Mouse (Mus musculus) neural tube, embryonic 15.5 days (tissue): ENCODE data around the gene Daam1. TPM values are rescaled to one million over a fixed set of nuclear protein-coding genes. Genes with fewer than 3 reads are reported as not detected.

Source experiments
- ATAC-seq: fragments of 200-750 bp; cut with Nextera tagmentation; 2 replicates; pipeline ENCODE4 v1.8.0; 2017; ENCODE audit warnings: mild to moderate bottlenecking, moderate TSS enrichment, moderate library complexity; ENCODE audit not compliant: low FRiP score
- H3K27ac ChIP-seq: fragments of 300-500 bp; sonication (generic); replicated peaks from 2 replicates; pipeline ENCODE4 v1.5.1; 2015; ENCODE audit warnings: mild to moderate bottlenecking, inconsistent platforms
- H3K27me3 ChIP-seq: fragments of 300-500 bp; sonication (generic); replicated peaks from 2 replicates; pipeline ENCODE4 v1.6.1; 2015; ENCODE audit warnings: inconsistent platforms
- H3K36me3 ChIP-seq: fragments of 300-500 bp; sonication (generic); 2 replicates; pipeline ENCODE4 v1.6.1; 2015; ENCODE audit warnings: inconsistent platforms
- H3K4me1 ChIP-seq: fragments of 300-500 bp; sonication (generic); 2 replicates; pipeline ENCODE4 v1.6.1; 2015; ENCODE audit warnings: inconsistent platforms
- H3K4me2 ChIP-seq: fragments of 300-500 bp; sonication (generic); 2 replicates; pipeline ENCODE4 v1.6.1; 2015; ENCODE audit warnings: inconsistent platforms, mild to moderate bottlenecking, moderate library complexity
- H3K4me3 ChIP-seq: fragments of 300-500 bp; sonication (generic); replicated peaks from 2 replicates; pipeline ENCODE4 v1.5.1; 2015; ENCODE audit warnings: mild to moderate bottlenecking, inconsistent platforms
- H3K9ac ChIP-seq: fragments of 300-500 bp; sonication (generic); replicated peaks from 2 replicates; pipeline ENCODE4 v1.6.1; 2015; ENCODE audit warnings: mild to moderate bottlenecking, inconsistent platforms
- H3K9me3 ChIP-seq: fragments of 300-500 bp; sonication (generic); replicated peaks from 2 replicates; pipeline ENCODE4 v1.6.1; 2016; ENCODE audit warnings: inconsistent platforms
- WGBS: fragments of 180-500 bp; shearing (Covaris S2); methylation state at CpG from one replicate; pipeline ENCODE4 v1.1.7; 2015; ENCODE audit warnings: mixed read lengths; 5-methylcytosine and 5-hydroxymethylcytosine counted together
- polyA plus RNA-seq: library from polyadenylated mRNA; unstranded; fragments of >200 nt; fragmentation: Nextera tagmentation; extraction: Ambion mirVana; gene quantifications from 2 replicates; pipeline ENCODE4 v1.2.1, GENCODE M21; 2015

Gene Daam1
- polyA plus RNA-seq, 1 experiment from 2014 or later = 24.1 TPM

GRCm38 (mm10) chr12:71922827-71923381 is 92.0 kb downstream of the Daam1 start:
- Histone ChIP-seq H3K4me2 (no peak overlapping the region), H3K9me3 (no peaks in the 10 kb centered on the region), H3K9ac (no peak overlapping the region), H3K4me3 (no peak overlapping the region), H3K27me3 (no peaks in the 10 kb centered on the region), H3K27ac (no peak overlapping the region), H3K36me3 (peaks cover 4% of the 10 kb centered on the region; the same call in 1 of the 2 replicates), H3K4me1 (peaks cover 53% of the 10 kb centered on the region)
- no peak for ATAC-seq
- 50% methylated on average over 5 of the region's 5 CpGs for WGBS

GRCm38 (mm10) chr12:71924978-71925529 is 94.2 kb downstream of the Daam1 start:
- WGBS = 85% methylated on average over 9 of the region's 9 CpGs
- no peak overlapping the region for H3K27ac ChIP-seq
- H3K9ac ChIP-seq = no peak overlapping the region
- no peaks in the 10 kb centered on the region for H3K27me3 ChIP-seq
- ATAC-seq = no peak
- no peak overlapping the region for H3K4me3 ChIP-seq
- H3K9me3 ChIP-seq = no peaks in the 10 kb centered on the region
- no peaks in the 10 kb centered on the region for H3K36me3 ChIP-seq
- peaks cover 41% of the 10 kb centered on the region for H3K4me1 ChIP-seq
- no peak overlapping the region for H3K4me2 ChIP-seq

GRCm38 (mm10) chr12:71925990-71926700 is 95.3 kb downstream of the Daam1 start:
- ATAC-seq = no peak
- 45% methylated on average over 11 of the region's 11 CpGs for WGBS
- H3K27ac ChIP-seq = peak overlapping the region; percentile 54; the same call in 1 of the 2 replicates

GRCm38 (mm10) chr12:71928092-71928491 is 97.2 kb downstream of the Daam1 start:
- ATAC-seq = no peak

More at GRCm38 (mm10) chr12:71925990-71926700, 95.3 kb downstream of the Daam1 start:
- Histone ChIP-seq H3K27me3 (no peaks in the 10 kb centered on the region), H3K9me3 (no peaks in the 10 kb centered on the region), H3K4me1 (peaks cover 41% of the 10 kb centered on the region), H3K4me2 (no peak overlapping the region), H3K4me3 (no peak overlapping the region), H3K36me3 (no peaks in the 10 kb centered on the region), H3K9ac (no peak overlapping the region)

GRCm38 (mm10) chr12:71929876-71930275 is 99.0 kb downstream of the Daam1 start:
- H3K9ac ChIP-seq = no peak overlapping the region
- 72% methylated on average over 2 of the region's 2 CpGs for WGBS
- no peaks in the 10 kb centered on the region for H3K9me3 ChIP-seq
- no peak overlapping the region for H3K4me3 ChIP-seq
- no peak for ATAC-seq
- H3K4me2 ChIP-seq = no peak overlapping the region
- H3K27me3 ChIP-seq = no peaks in the 10 kb centered on the region
- H3K27ac ChIP-seq = no peak overlapping the region
- H3K36me3 ChIP-seq = no peaks in the 10 kb centered on the region
- H3K4me1 ChIP-seq = peaks cover 34% of the 10 kb centered on the region

More at GRCm38 (mm10) chr12:71928092-71928491, 97.2 kb downstream of the Daam1 start:
- H3K27ac ChIP-seq = no peak overlapping the region
- peaks cover 32% of the 10 kb centered on the region for H3K4me1 ChIP-seq
- 91% methylated on average over 6 of the region's 6 CpGs for WGBS
- H3K9ac ChIP-seq = no peak overlapping the region
- no peak overlapping the region for H3K4me3 ChIP-seq
- no peaks in the 10 kb centered on the region for H3K27me3 ChIP-seq
- no peaks in the 10 kb centered on the region for H3K9me3 ChIP-seq
- H3K36me3 ChIP-seq = no peaks in the 10 kb centered on the region
- H3K4me2 ChIP-seq = no peak overlapping the region

- no peaks in the 10 kb centered on the region for H3K27me3 ChIP-seq
- no peaks in the 10 kb centered on the region for H3K9me3 ChIP-seq
- H3K36me3 ChIP-seq = no peaks in the 10 kb centered on the region
- no peak overlapping the region for H3K9ac ChIP-seq
- H3K27ac ChIP-seq = no peak overlapping the region
- no peak for ATAC-seq
- H3K4me2 ChIP-seq = no peak overlapping the region
- peaks cover 10% of the 10 kb centered on the region for H3K4me1 ChIP-seq
- H3K4me3 ChIP-seq = no peak overlapping the region
- 86% methylated on average over 9 of the region's 9 CpGs for WGBS
These were observed 101.8 kb downstream of the Daam1 start for GRCm38 (mm10) chr12:71932433-71933386.

GRCm38 (mm10) chr12:71933989-71934645 is 103.2 kb downstream of the Daam1 start:
- no peak overlapping the region for H3K4me2 ChIP-seq
- 66% methylated on average over 6 of the region's 6 CpGs for WGBS
- no peak overlapping the region for H3K9ac ChIP-seq
- no peak overlapping the region for H3K4me3 ChIP-seq
- H3K9me3 ChIP-seq = no peaks in the 10 kb centered on the region
- H3K36me3 ChIP-seq = no peaks in the 10 kb centered on the region
- H3K27ac ChIP-seq = peak overlapping the region; percentile 43; the same call in 1 of the 2 replicates
- H3K27me3 ChIP-seq = no peaks in the 10 kb centered on the region
- ATAC-seq = no peak
- H3K4me1 ChIP-seq = peaks cover 10% of the 10 kb centered on the region

GRCm38 (mm10) chr12:71936636-71937035 is 105.8 kb downstream of the Daam1 start:
- no peak for ATAC-seq

GRCm38 (mm10) chr12:71938513-71938912 is 107.6 kb downstream of the Daam1 start:
- Histone ChIP-seq H3K4me3 (no peak overlapping the region), H3K9me3 (no peaks in the 10 kb centered on the region), H3K4me2 (no peak overlapping the region), H3K27ac (no peak overlapping the region), H3K4me1 (peaks cover 8% of the 10 kb centered on the region), H3K9ac (no peak overlapping the region), H3K27me3 (no peaks in the 10 kb centered on the region), H3K36me3 (no peaks in the 10 kb centered on the region)
- ATAC-seq = no peak
- 74% methylated on average over 5 of the region's 5 CpGs for WGBS

More at GRCm38 (mm10) chr12:71936636-71937035, 105.8 kb downstream of the Daam1 start:
- H3K9me3 ChIP-seq = no peaks in the 10 kb centered on the region
- peaks cover 10% of the 10 kb centered on the region for H3K4me1 ChIP-seq
- no peaks in the 10 kb centered on the region for H3K27me3 ChIP-seq
- WGBS = 91% methylated on average over 1 of the region's 1 CpGs
- H3K27ac ChIP-seq = no peak overlapping the region
- H3K4me3 ChIP-seq = no peak overlapping the region
- no peak overlapping the region for H3K4me2 ChIP-seq
- no peaks in the 10 kb centered on the region for H3K36me3 ChIP-seq
- no peak overlapping the region for H3K9ac ChIP-seq

- no peak overlapping the region for H3K4me3 ChIP-seq
- no peak overlapping the region for H3K27ac ChIP-seq
- H3K9me3 ChIP-seq = no peaks in the 10 kb centered on the region
- ATAC-seq = no peak
- H3K27me3 ChIP-seq = no peaks in the 10 kb centered on the region
- 94% methylated on average over 5 of the region's 5 CpGs for WGBS
- H3K9ac ChIP-seq = no peak overlapping the region
- H3K4me1 ChIP-seq = no peaks in the 10 kb centered on the region
- H3K36me3 ChIP-seq = peaks cover 18% of the 10 kb centered on the region
- H3K4me2 ChIP-seq = no peak overlapping the region
These were observed 110.4 kb downstream of the Daam1 start for GRCm38 (mm10) chr12:71941290-71941689.

- Histone ChIP-seq H3K4me3 (no peak overlapping the region), H3K4me1 (no peaks in the 10 kb centered on the region), H3K27me3 (no peaks in the 10 kb centered on the region), H3K9me3 (no peaks in the 10 kb centered on the region), H3K27ac (no peak overlapping the region), H3K36me3 (peaks cover 35% of the 10 kb centered on the region), H3K4me2 (no peak overlapping the region), H3K9ac (no peak overlapping the region)
- ATAC-seq = no peak
- WGBS = 90% methylated on average over 9 of the region's 9 CpGs
These were observed 112.2 kb downstream of the Daam1 start for GRCm38 (mm10) chr12:71943112-71943511.
